Mouse (Mus musculus): ENCODE measurements at regions not wholly inside any gene's neighbourhood (a gene's known extent, or its start where the extent isn't known, plus 50 kb on each side); places are given as distances from the start of the nearest gene placed in this dataset.

DNA sequence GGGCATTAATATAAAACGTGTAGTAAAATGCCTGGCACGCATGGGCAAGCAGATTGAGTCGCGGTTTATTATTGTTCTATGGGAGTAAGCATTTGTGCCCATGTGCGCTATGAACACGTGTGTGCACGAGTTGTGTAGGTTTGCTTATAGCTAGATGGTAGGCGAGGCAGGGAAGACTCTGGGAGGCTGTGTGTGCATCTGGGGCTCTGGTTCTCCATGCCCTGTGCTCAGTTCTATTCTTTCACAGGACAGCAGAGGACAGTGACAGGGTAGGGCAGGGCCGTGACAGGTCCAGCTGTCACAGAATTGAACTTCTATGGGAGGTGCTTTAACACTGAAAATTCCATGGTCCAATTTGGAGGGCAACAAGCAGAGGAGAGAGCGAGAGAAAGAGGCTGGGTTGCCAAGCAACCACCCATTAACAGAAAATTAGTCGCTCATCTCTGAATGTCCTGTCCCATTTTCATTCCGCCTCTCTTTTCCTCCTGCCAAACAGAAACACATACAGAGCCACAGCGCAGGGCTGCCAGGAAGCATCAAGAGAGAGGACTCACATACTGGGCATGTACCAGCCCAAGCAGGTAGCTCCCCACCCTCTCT lies 160.4 kb upstream of the Lrfn2 start:
- Histone ChIP-seq H3K27me3 (ENCODE audit: control insufficient read depth, insufficient read depth, low read length) (no peaks in the 10 kb centered on the region), H3K36me3 (ENCODE audit: control insufficient read depth, insufficient read depth, low read length) (no peaks in the 10 kb centered on the region), H3K9ac (ENCODE audit: low read depth, low read length, severe bottlenecking) (no peak overlapping the region), H3K4me3 (replicated peaks; ENCODE audit: low read length) (no peak overlapping the region), H3K4me2 (replicated peaks; ENCODE audit: low read depth, low read length, severe bottlenecking) (no peak overlapping the region), H3K4me1 (ENCODE audit: control insufficient read depth, insufficient read depth, low read length) (no peaks in the 10 kb centered on the region; the same call in 1 of the 2 replicates), H3K27ac (replicated peaks; ENCODE audit: low read depth, low read length) (no peak overlapping the region), H3K9me3 (ENCODE audit: control insufficient read depth, low read length) (no peaks in the 10 kb centered on the region)
- no peak for ATAC-seq (ENCODE audit: low FRiP score, low read depth)
- DNase-seq (ENCODE audit: low spot score), result no peak
- no peak for TF ChIP-seq POLR2A (IDR thresholded peaks at IDR 0.05; ENCODE audit: borderline replicate concordance, extremely low read depth, insufficient read depth, insufficient read length)
- 83% methylated on average over 13 of the region's 13 CpGs for WGBS

DNA sequence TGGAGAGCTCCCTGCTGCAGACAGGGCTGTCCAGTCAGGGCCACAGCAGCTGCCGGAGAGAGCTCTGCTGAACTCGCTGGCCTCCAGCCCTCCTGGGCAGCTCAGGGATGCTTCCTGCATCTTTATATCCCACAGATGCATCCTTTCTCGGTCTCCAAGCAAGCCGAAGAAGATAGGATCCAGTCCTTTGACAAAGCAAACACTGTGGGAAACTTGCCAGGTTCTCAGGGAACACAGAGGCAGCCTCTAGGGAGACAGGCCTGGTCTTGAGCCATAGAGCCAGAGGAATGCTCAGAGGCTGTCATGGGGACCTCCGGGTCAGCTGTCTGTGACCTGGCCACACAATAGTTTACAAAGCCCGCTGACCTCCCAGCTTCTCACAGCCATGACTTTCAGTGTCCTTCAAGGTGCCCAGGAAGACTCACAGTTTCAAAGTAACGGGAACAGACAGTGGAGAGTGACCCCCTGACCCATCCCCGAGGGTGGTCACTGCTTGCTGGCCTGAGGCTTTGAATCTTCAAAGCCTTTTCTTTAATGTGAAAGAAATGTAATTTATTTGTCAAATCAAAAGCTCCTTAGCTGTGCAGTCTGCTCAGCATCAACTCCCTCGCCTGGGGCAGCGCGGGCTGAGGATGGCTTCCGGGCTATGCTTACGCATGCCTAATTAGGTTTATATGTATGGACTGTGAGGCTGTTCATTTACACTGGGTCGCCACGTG lies 157.8 kb upstream of the Lrfn2 start:
- Histone ChIP-seq H3K4me2 (replicated peaks; ENCODE audit: low read depth, low read length, severe bottlenecking) (no peak overlapping the region), H3K4me1 (ENCODE audit: control insufficient read depth, insufficient read depth, low read length) (no peaks in the 10 kb centered on the region; the same call in 1 of the 2 replicates), H3K27ac (replicated peaks; ENCODE audit: low read depth, low read length) (no peak overlapping the region), H3K9ac (ENCODE audit: low read depth, low read length, severe bottlenecking) (no peak overlapping the region), H3K36me3 (ENCODE audit: control insufficient read depth, insufficient read depth, low read length) (no peaks in the 10 kb centered on the region), H3K27me3 (ENCODE audit: control insufficient read depth, insufficient read depth, low read length) (no peaks in the 10 kb centered on the region), H3K9me3 (ENCODE audit: control insufficient read depth, low read length) (no peaks in the 10 kb centered on the region), H3K4me3 (replicated peaks; ENCODE audit: low read length) (no peak overlapping the region)
- ATAC-seq (ENCODE audit: low FRiP score, low read depth), result no peak
- WGBS, result 23% methylated on average over 15 of the region's 15 CpGs
- no peak for TF ChIP-seq POLR2A (IDR thresholded peaks at IDR 0.05; ENCODE audit: borderline replicate concordance, extremely low read depth, insufficient read depth, insufficient read length)
- no peak for DNase-seq (ENCODE audit: low spot score)

DNA sequence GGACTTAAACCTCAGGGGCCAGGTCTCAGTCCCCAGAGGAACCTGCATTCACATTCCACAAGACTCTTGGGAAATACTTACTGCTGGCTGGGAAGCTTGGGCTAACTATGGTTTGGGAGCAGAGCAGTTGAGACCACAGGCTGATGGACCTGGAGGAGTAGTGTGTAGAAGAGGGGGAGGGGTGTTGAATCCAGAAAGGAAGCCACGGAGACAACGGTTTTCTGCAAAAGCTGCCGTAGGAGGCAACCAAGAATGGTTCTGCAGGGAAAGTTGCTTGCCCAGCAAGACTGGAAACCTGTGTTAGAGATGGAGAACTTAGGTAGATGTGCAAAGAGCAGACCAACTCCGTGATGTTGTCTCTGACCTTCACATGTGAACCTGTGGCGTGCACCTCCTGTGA lies 156.7 kb upstream of the Lrfn2 start:
- H3K9ac ChIP-seq (ENCODE audit: low read depth, low read length, severe bottlenecking), result no peak overlapping the region
- no peaks in the 10 kb centered on the region for H3K9me3 ChIP-seq (ENCODE audit: control insufficient read depth, low read length)
- H3K27ac ChIP-seq (replicated peaks; ENCODE audit: low read depth, low read length), result no peak overlapping the region
- H3K27me3 ChIP-seq (ENCODE audit: control insufficient read depth, insufficient read depth, low read length), result no peaks in the 10 kb centered on the region
- no peak overlapping the region for H3K4me3 ChIP-seq (replicated peaks; ENCODE audit: low read length)
- DNase-seq (ENCODE audit: low spot score), result no peak
- no peaks in the 10 kb centered on the region; the same call in 1 of the 2 replicates for H3K4me1 ChIP-seq (ENCODE audit: control insufficient read depth, insufficient read depth, low read length)
- H3K4me2 ChIP-seq (replicated peaks; ENCODE audit: low read depth, low read length, severe bottlenecking), result no peak overlapping the region
- WGBS, result 81% methylated on average over 5 of the region's 5 CpGs
- TF ChIP-seq POLR2A (IDR thresholded peaks at IDR 0.05; ENCODE audit: borderline replicate concordance, extremely low read depth, insufficient read depth, insufficient read length), result no peak
- H3K36me3 ChIP-seq (ENCODE audit: control insufficient read depth, insufficient read depth, low read length), result no peaks in the 10 kb centered on the region
- no peak for ATAC-seq (ENCODE audit: low FRiP score, low read depth)

DNA sequence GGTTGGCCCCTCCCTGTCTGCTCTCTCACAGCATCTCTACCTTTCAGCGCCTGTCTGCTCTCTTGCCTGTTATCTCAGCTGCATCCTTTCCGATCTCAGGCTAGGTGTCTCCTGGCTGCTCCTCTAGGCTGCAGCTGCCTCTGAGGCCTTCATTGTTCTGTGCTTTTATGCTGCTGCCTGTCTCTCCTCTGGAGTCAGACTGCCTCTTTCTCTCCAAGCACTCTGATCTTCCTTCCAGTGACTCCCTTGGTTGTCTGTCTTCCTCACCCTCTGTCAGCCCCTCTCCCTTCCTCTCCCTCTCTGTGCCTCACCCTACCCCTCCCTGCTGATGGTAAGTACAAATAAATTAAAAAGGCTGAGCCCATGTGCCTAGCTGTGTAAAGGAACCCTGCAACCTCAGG lies 155.7 kb upstream of the Lrfn2 start:
- H3K9ac ChIP-seq (ENCODE audit: low read depth, low read length, severe bottlenecking), result no peak overlapping the region
- no peaks in the 10 kb centered on the region for H3K9me3 ChIP-seq (ENCODE audit: control insufficient read depth, low read length)
- DNase-seq (ENCODE audit: low spot score) (no peak), ATAC-seq (ENCODE audit: low FRiP score, low read depth) (no peak)
- no peaks in the 10 kb centered on the region for H3K36me3 ChIP-seq (ENCODE audit: control insufficient read depth, insufficient read depth, low read length)
- H3K4me3 ChIP-seq (replicated peaks; ENCODE audit: low read length), result no peak overlapping the region
- H3K4me2 ChIP-seq (replicated peaks; ENCODE audit: low read depth, low read length, severe bottlenecking), result no peak overlapping the region
- H3K4me1 ChIP-seq (ENCODE audit: control insufficient read depth, insufficient read depth, low read length), result no peaks in the 10 kb centered on the region; the same call in 1 of the 2 replicates
- TF ChIP-seq POLR2A (IDR thresholded peaks at IDR 0.05; ENCODE audit: borderline replicate concordance, extremely low read depth, insufficient read depth, insufficient read length), result no peak
- H3K27me3 ChIP-seq (ENCODE audit: control insufficient read depth, insufficient read depth, low read length), result no peaks in the 10 kb centered on the region
- H3K27ac ChIP-seq (replicated peaks; ENCODE audit: low read depth, low read length), result no peak overlapping the region
- 31% methylated on average over 2 of the region's 2 CpGs for WGBS

DNA sequence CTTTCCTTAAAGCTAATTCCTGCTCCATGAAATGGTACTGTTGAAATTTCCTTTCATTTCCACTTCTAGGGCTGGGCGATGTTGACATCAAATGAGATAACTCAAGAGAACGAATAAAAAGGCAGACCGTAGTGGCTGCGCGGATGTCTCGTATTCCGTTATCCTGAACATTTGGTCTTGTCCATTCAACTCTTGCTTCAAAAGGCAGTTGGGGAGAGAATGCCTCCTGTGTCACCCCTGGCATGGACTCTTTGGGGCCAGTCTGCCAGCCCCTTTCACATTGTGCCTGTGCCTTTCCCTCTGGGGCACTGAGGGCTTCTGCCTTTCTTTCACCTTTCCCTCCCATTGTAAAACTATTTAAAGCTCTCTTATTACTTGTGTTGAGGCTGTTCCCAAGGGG lies 152.0 kb upstream of the Lrfn2 start:
- no peak overlapping the region for H3K27ac ChIP-seq (replicated peaks; ENCODE audit: low read depth, low read length)
- H3K9me3 ChIP-seq (ENCODE audit: control insufficient read depth, low read length), result no peaks in the 10 kb centered on the region
- ATAC-seq (ENCODE audit: low FRiP score, low read depth) (no peak), DNase-seq (ENCODE audit: low spot score) (no peak)
- no peaks in the 10 kb centered on the region for H3K36me3 ChIP-seq (ENCODE audit: control insufficient read depth, insufficient read depth, low read length)
- 93% methylated on average over 7 of the region's 7 CpGs for WGBS
- H3K4me3 ChIP-seq (replicated peaks; ENCODE audit: low read length), result no peak overlapping the region
- no peaks in the 10 kb centered on the region for H3K4me1 ChIP-seq (ENCODE audit: control insufficient read depth, insufficient read depth, low read length)
- H3K27me3 ChIP-seq (ENCODE audit: control insufficient read depth, insufficient read depth, low read length), result no peaks in the 10 kb centered on the region
- TF ChIP-seq POLR2A (IDR thresholded peaks at IDR 0.05; ENCODE audit: borderline replicate concordance, extremely low read depth, insufficient read depth, insufficient read length), result no peak
- no peak overlapping the region for H3K4me2 ChIP-seq (replicated peaks; ENCODE audit: low read depth, low read length, severe bottlenecking)
- no peak overlapping the region for H3K9ac ChIP-seq (ENCODE audit: low read depth, low read length, severe bottlenecking)
